Mouse (Mus musculus) liver, embryonic 14.5 days (tissue): ENCODE measurements around the gene Atp12a.

Experiments
- CTCF ChIP-seq: IDR thresholded peaks from 2 replicates; pipeline ENCODE4 v1.5.1; 2016; ENCODE audit warnings: antibody characterized with exemption, low read depth, control low read depth
- EP300 ChIP-seq: IDR thresholded peaks from 2 replicates; pipeline ENCODE4 v1.6.1; 2016; ENCODE audit warnings: antibody characterized with exemption, low read depth

DNA sequence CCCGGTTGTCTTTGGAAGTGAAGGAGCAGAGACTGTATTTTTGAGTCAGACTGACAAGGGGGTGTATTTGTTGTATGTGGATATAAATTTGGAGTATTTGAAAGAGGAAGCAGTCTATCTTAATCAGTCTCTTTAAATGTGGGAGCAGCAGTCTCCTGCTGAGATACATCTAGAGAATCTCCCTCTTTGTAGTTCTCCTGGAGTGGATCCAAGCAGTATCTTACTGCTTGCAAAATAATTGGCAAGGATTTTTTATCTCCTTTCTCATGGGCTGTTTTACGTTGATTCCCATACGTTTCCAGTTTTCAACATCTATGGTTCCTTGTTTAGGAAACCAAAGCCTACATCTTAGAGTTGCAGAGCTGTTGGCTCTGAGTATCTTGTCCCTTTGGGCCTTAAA is 10.1 kb upstream of the Atp12a start:
- TF ChIP-seq CTCF: no peak
- TF ChIP-seq EP300: no peak
